Mouse (Mus musculus) right cerebral cortex, adult 18-20 months (tissue): ENCODE results near the gene Cryzl2.

Experiments
- DNase-seq: peaks from one replicate; pipeline ENCODE4 v3.0.0; 2022; ENCODE audit warnings: mixed read lengths

Cryzl2 gene

GRCm38 (mm10) chr1:157480090-157480489 is 21.7 kb downstream of the Cryzl2 start:
- no peak for DNase-seq

GRCm38 (mm10) chr1:157480901-157481300 is 22.5 kb downstream of the Cryzl2 start:
- DNase-seq, result peak; percentile 22

- no peak for DNase-seq
These were observed 23.3 kb downstream of the Cryzl2 start for GRCm38 (mm10) chr1:157481666-157482065.

GRCm38 (mm10) chr1:157484161-157484560 is 25.8 kb downstream of the Cryzl2 start:
- DNase-seq, result peak; percentile 67

- DNase-seq, result no peak
These were observed 42.3 kb downstream of the Cryzl2 start for GRCm38 (mm10) chr1:157500657-157501056.

GRCm38 (mm10) chr1:157501352-157501945 is 43.1 kb downstream of the Cryzl2 start:
- DNase-seq, result no peak

GRCm38 (mm10) chr1:157503071-157503470 is 44.7 kb downstream of the Cryzl2 start:
- DNase-seq, result no peak

- no peak for DNase-seq
These were observed 48.1 kb downstream of the Cryzl2 start, which contains the start of gene Sec16b for GRCm38 (mm10) chr1:157506522-157506921. Gene Sec16b, plus strand, starts transcription at chr1:157506728.

GRCm38 (mm10) chr1:157506995-157507595 is 48.7 kb downstream of the Cryzl2 start:
- DNase-seq, result peak; percentile 30

- no peak for DNase-seq
These were observed 49.4 kb downstream of the Cryzl2 start for GRCm38 (mm10) chr1:157507814-157508213.

- DNase-seq, result peak; percentile 42
These were observed 54.5 kb downstream of the Cryzl2 start for GRCm38 (mm10) chr1:157512690-157513448.

- DNase-seq, result no peak
These were observed 55.2 kb downstream of the Cryzl2 start for GRCm38 (mm10) chr1:157513559-157513958.

GRCm38 (mm10) chr1:157514298-157514697 is 55.9 kb downstream of the Cryzl2 start:
- no peak for DNase-seq

GRCm38 (mm10) chr1:157516838-157517808 is 58.7 kb downstream of the Cryzl2 start:
- no peak for DNase-seq

- peak; percentile 85 for DNase-seq
These were observed 59.7 kb downstream of the Cryzl2 start for GRCm38 (mm10) chr1:157518111-157518523.

GRCm38 (mm10) chr1:157519396-157519795 is 61.0 kb downstream of the Cryzl2 start:
- no peak for DNase-seq

GRCm38 (mm10) chr1:157522322-157522721 is 63.9 kb downstream of the Cryzl2 start:
- no peak for DNase-seq

GRCm38 (mm10) chr1:157524775-157525174 is 66.4 kb downstream of the Cryzl2 start:
- DNase-seq, result no peak

- DNase-seq, result no peak
These were observed 67.4 kb downstream of the Cryzl2 start for GRCm38 (mm10) chr1:157525692-157526354.

GRCm38 (mm10) chr1:157526625-157527024 is 68.2 kb downstream of the Cryzl2 start:
- DNase-seq, result no peak

- no peak for DNase-seq
These were observed 74.6 kb downstream of the Cryzl2 start for GRCm38 (mm10) chr1:157532826-157533460.

GRCm38 (mm10) chr1:157535571-157535970 is 77.2 kb downstream of the Cryzl2 start:
- DNase-seq, result no peak
